Mouse (Mus musculus) stomach, adult 2 months (tissue): ENCODE measurements around the gene Ispd. TPM values are rescaled to one million over a fixed set of nuclear protein-coding genes. Genes with fewer than 3 reads are reported as not detected.

Experiments used
- polyA plus RNA-seq: library from polyadenylated mRNA; depleted of rRNA; stranded (reverse); fragments of >200 nt; gene quantifications from 2 replicates; pipeline ENCODE4 v1.2.3, GENCODE M21; 2012; rRNA removed

The Ispd gene
- polyA plus RNA-seq, result 0.24 and 0.32 TPM in 2 replicates

DNA sequence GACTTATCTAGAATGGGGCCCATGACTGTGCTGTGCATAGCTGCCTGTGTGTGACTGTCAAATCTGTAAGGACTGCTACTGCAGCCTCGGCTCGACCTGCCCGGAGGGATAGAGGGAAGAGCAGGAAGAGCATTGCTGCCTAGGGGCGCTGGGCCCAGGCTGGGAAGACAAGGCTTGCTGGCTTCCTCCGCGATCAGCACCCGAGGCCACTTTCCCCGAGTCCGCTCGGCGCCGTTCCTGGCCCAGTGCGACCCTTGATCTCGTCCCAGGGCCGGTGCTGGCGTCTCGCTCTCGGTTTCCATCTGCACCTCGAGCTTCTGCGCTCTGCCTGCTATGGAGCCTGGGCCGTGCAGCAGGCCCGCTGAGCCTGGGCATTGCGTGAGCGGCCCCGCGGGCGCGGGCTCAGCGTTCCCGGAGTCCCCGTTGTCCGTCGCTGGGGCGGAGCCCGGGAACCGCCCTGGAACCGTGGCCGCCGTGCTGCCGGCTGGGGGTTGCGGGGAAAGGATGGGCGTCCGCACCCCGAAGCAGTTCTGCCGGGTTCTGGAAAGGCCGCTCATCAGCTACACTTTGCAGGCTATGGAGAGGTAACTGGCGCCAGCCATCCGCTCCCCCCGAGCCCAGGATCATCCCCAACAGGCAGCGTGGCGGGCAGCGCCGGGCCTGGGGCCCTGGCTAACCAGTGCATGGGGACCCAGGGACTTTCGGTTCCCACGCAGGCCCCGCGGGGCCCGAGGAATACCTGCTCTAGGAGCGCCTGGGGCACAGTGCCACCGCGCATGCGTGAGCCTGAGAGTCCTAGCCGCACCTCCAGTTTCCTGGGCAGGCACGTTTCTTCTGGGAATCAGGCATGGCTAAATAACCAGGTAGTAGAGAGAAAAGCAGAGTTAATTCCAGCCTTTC is at the start of gene Ispd, which contains the start of gene D630036H23Rik:
Gene Ispd (plus strand): TSS at position 10 of the 900 bp plus-strand sequence.
Gene D630036H23Rik (minus strand): TSS at position 741 of the 900 bp plus-strand sequence.

Other genes with a start within 250 kb of the Ispd start
- gene Ankmy2, start 224.3 kb upstream of the Ispd start, polyA plus RNA-seq, result 2.0 and 2.7 TPM in 2 replicates
- gene Bzw2, start 223.4 kb upstream of the Ispd start, polyA plus RNA-seq, result 2.5 and 3.2 TPM in 2 replicates
- not detected in 2 replicates for gene Lrrc72, start 128.1 kb upstream of the Ispd start, polyA plus RNA-seq
- 2.6 and 2.7 TPM in 2 replicates for gene Sostdc1, start 67.3 kb upstream of the Ispd start, polyA plus RNA-seq
- 0.97 and 1.7 TPM in 2 replicates for gene D630036H23Rik, start 731 bp downstream of the Ispd start, polyA plus RNA-seq